Mouse (Mus musculus) lung, adult 2 months (tissue): ENCODE measurements around the gene Rps12. TPM values are rescaled to one million over a fixed set of nuclear protein-coding genes. Genes with fewer than 3 reads are reported as not detected.
"Not testable (repeated sequence)": the region's sequence is repeated elsewhere in the genome, so short reads cannot be mapped to it uniquely, and the experiment has no call there.

Experiments
- DNase-seq: peaks from one replicate; pipeline ENCODE4 v3.0.0; 2022
- H3K4me1 ChIP-seq: fragments of 200-500 bp; 2 replicates; pipeline ENCODE4 v1.6.1; 2011; ENCODE audit warnings: low read length; ENCODE audit not compliant: control insufficient read depth, insufficient read depth
- H3K4me3 ChIP-seq: fragments of 200-500 bp; replicated peaks from 2 replicates; pipeline ENCODE3; 2011; ENCODE audit warnings: low read depth, mild to moderate bottlenecking, control low read depth, low read length; ENCODE audit errors: extremely low read depth
- CTCF ChIP-seq: fragments of 200-500 bp; IDR thresholded peaks from 2 replicates; pipeline ENCODE4 v1.5.1; 2011; ENCODE audit warnings: mild to moderate bottlenecking, low read length, control low read depth; ENCODE audit not compliant: insufficient read depth
- POLR2A ChIP-seq: fragments of 200-500 bp; IDR thresholded peaks from 2 replicates; pipeline ENCODE4 v1.6.1; 2011; ENCODE audit warnings: low read depth, mild to moderate bottlenecking, control low read depth, low read length, borderline replicate concordance; ENCODE audit errors: extremely low read depth
- WGBS: fragments of 180-500 bp; shearing (Covaris S2); methylation state at CpG from one replicate; pipeline ENCODE4 v1.1.7; 2018; 5-methylcytosine and 5-hydroxymethylcytosine counted together
- polyA plus RNA-seq: library from polyadenylated mRNA; depleted of rRNA; stranded (reverse); fragments of >200 nt; gene quantifications from 2 replicates; pipeline ENCODE4 v1.2.3, GENCODE M21; 2012; rRNA removed

Gene Rps12
- polyA plus RNA-seq, 1 experiment = 1,065 TPM

- no peak for DNase-seq
- WGBS = 2% methylated on average over 4 of the region's 4 CpGs
- Histone ChIP-seq H3K4me1 (no peaks in the 10 kb centered on the region; the same call in 1 of the 2 replicates), H3K4me3 (no peak overlapping the region)
- TF ChIP-seq CTCF (no peak), POLR2A (no peak)
Observed at GRCm38 (mm10) chr10:23786040-23786439, 1.0 kb downstream of the Rps12 start.

- not testable (repeated sequence) for H3K4me1 ChIP-seq, DNase-seq, H3K4me3 ChIP-seq
- 49% methylated on average over 7 of the region's 7 CpGs for WGBS
Observed at GRCm38 (mm10) chr10:23785599-23785998, 1.5 kb downstream of the Rps12 start.

- H3K4me1 ChIP-seq = no peaks in the 10 kb centered on the region; the same call in 1 of the 2 replicates
- no peak for DNase-seq
- TF ChIP-seq CTCF (no peak), POLR2A (no peak)
- H3K4me3 ChIP-seq = no peak overlapping the region
- WGBS = 50% methylated on average over 2 of the region's 2 CpGs
Observed at GRCm38 (mm10) chr10:23784121-23784520, 3.0 kb downstream of the Rps12 start.

- 35% methylated on average over 2 of the region's 2 CpGs for WGBS
- TF ChIP-seq CTCF (no peak), POLR2A (no peak)
- Histone ChIP-seq H3K4me1 (no peaks in the 10 kb centered on the region; the same call in 1 of the 2 replicates), H3K4me3 (no peak overlapping the region)
- DNase-seq = no peak
Observed at GRCm38 (mm10) chr10:23783493-23783884, 3.6 kb downstream of the Rps12 start.

GRCm38 (mm10) chr10:23782855-23783492 lies 4.1 kb downstream of the Rps12 start:
- no peaks in the 10 kb centered on the region; the same call in 1 of the 2 replicates for H3K4me1 ChIP-seq
- DNase-seq = no peak
- TF ChIP-seq CTCF = no peak
- no peak for TF ChIP-seq POLR2A
- H3K4me3 ChIP-seq = no peak overlapping the region
- 26% methylated on average over 2 of the region's 2 CpGs for WGBS

- no peak for TF ChIP-seq POLR2A
- TF ChIP-seq CTCF = no peak
- H3K4me3 ChIP-seq = no peak overlapping the region
- 78% methylated on average over 11 of the region's 11 CpGs for WGBS
- H3K4me1 ChIP-seq = no peaks in the 10 kb centered on the region; the same call in 1 of the 2 replicates
- DNase-seq = no peak
Observed at GRCm38 (mm10) chr10:23781760-23782735, 5.0 kb downstream of the Rps12 start.

- DNase-seq = no peak
- H3K4me3 ChIP-seq = no peak overlapping the region
- 78% methylated on average over 6 of the region's 6 CpGs for WGBS
- no peaks in the 10 kb centered on the region; the same call in 1 of the 2 replicates for H3K4me1 ChIP-seq
- TF ChIP-seq POLR2A = no peak
- TF ChIP-seq CTCF = no peak
Observed at GRCm38 (mm10) chr10:23780539-23781275, 6.4 kb downstream of the Rps12 start.

- Histone ChIP-seq H3K4me3 (no peak overlapping the region), H3K4me1 (no peaks in the 10 kb centered on the region)
- TF ChIP-seq POLR2A (no peak), CTCF (no peak)
- WGBS = 32% methylated on average over 5 of the region's 5 CpGs
- no peak for DNase-seq
Observed at GRCm38 (mm10) chr10:23777288-23777945, 9.7 kb downstream of the Rps12 start.

- no peaks in the 10 kb centered on the region for H3K4me1 ChIP-seq
- H3K4me3 ChIP-seq = no peak overlapping the region
- WGBS = 46% methylated on average over 7 of the region's 7 CpGs
- TF ChIP-seq POLR2A = no peak
- no peak for TF ChIP-seq CTCF
- no peak for DNase-seq
Observed at GRCm38 (mm10) chr10:23754166-23754565, 32.9 kb downstream of the Rps12 start.

Other genes starting within 250 kb of the Rps12 start
- gene Slc18b1, start 9.7 kb upstream of the Rps12 start, polyA plus RNA-seq = 8.1 and 10.3 TPM in 2 replicates
- 4.3 and 4.8 TPM in 2 replicates for gene Vnn3, start 64.2 kb upstream of the Rps12 start, polyA plus RNA-seq
- gene Vnn1, start 107.4 kb upstream of the Rps12 start, polyA plus RNA-seq = 12.0 and 18.9 TPM in 2 replicates
- gene Taar1, start 133.1 kb upstream of the Rps12 start, polyA plus RNA-seq = not detected in 2 replicates
- gene Taar2, start 151.3 kb upstream of the Rps12 start, polyA plus RNA-seq = 0.27 TPM in 1 of 2 replicates, not detected in the other
- gene Taar3, start 162.3 kb upstream of the Rps12 start, polyA plus RNA-seq = not detected in 2 replicates
- gene Taar4, start 173.2 kb upstream of the Rps12 start, polyA plus RNA-seq = not detected in 2 replicates
- gene Taar5, start 183.4 kb upstream of the Rps12 start, polyA plus RNA-seq = not detected in 2 replicates
- not detected in 2 replicates for gene Taar6, start 198.4 kb upstream of the Rps12 start, polyA plus RNA-seq
- gene Taar7a, start 206.2 kb upstream of the Rps12 start, polyA plus RNA-seq = not detected in 2 replicates
- not detected in 2 replicates for gene Taar7b, start 212.7 kb upstream of the Rps12 start, polyA plus RNA-seq
- gene Taar7d, start 239.9 kb upstream of the Rps12 start, polyA plus RNA-seq = not detected in 2 replicates